Mouse (Mus musculus) hindbrain, postnatal 0 days (tissue): Measurements from ENCODE around the gene Sfrp2. TPM values are rescaled to one million over a fixed set of nuclear protein-coding genes. Genes with fewer than 3 reads are reported as not detected.

Source experiments
- ATAC-seq: fragments of 200-750 bp; cut with Nextera tagmentation; 2 replicates; pipeline ENCODE4 v1.8.0; 2017; ENCODE audit warnings: mild to moderate bottlenecking, moderate TSS enrichment, moderate library complexity
- DNase-seq: peaks from one replicate; pipeline ENCODE4 v3.0.0-alpha.2; 2015; ENCODE audit warnings: low spot score
- H3K27ac ChIP-seq: fragments of 300-500 bp; sonication (generic); 2 replicates; pipeline ENCODE4 v1.5.1; 2014; ENCODE audit warnings: mild to moderate bottlenecking
- H3K27me3 ChIP-seq: fragments of 300-500 bp; sonication (generic); 2 replicates; pipeline ENCODE4 v1.6.1; 2014; ENCODE audit warnings: low read length, mixed read lengths; ENCODE audit not compliant: insufficient read depth
- H3K36me3 ChIP-seq: fragments of 300-500 bp; sonication (generic); 2 replicates; pipeline ENCODE4 v1.6.1; 2014; ENCODE audit warnings: low read length, mixed read lengths; ENCODE audit not compliant: insufficient read depth
- H3K4me1 ChIP-seq: fragments of 300-500 bp; sonication (generic); 2 replicates; pipeline ENCODE4 v1.6.1; 2014; ENCODE audit warnings: antibody characterized with exemption, low read length, mixed read lengths; ENCODE audit not compliant: insufficient read depth
- H3K4me2 ChIP-seq: fragments of 300-500 bp; sonication (generic); 2 replicates; pipeline ENCODE4 v1.6.1; 2014; ENCODE audit warnings: low read depth, mild to moderate bottlenecking, low read length, moderate library complexity, mixed read lengths
- H3K4me3 ChIP-seq: fragments of 300-500 bp; sonication (generic); 2 replicates; pipeline ENCODE4 v1.5.1; 2014; ENCODE audit warnings: low read length
- H3K9ac ChIP-seq: fragments of 300-500 bp; sonication (generic); replicated peaks from 2 replicates; pipeline ENCODE4 v1.6.1; 2014; ENCODE audit warnings: mild to moderate bottlenecking, low read length, moderate library complexity, mixed read lengths
- H3K9me3 ChIP-seq: fragments of 300-500 bp; sonication (generic); 2 replicates; pipeline ENCODE4 v1.6.1; 2016; ENCODE audit warnings: low read length, mixed read lengths
- CTCF ChIP-seq: IDR thresholded peaks from 2 replicates; pipeline ENCODE4 v1.5.1; 2016; ENCODE audit warnings: antibody characterized with exemption, control low read depth, low read depth
- WGBS: fragments of 180-500 bp; shearing (Covaris S2); extraction: QIAGEN DNeasy Blood & Tissue Kit; methylation state at CpG from one replicate; pipeline ENCODE4 v1.1.7; 2014; 5-methylcytosine and 5-hydroxymethylcytosine counted together
- polyA plus RNA-seq: library from polyadenylated mRNA; unstranded; fragments of >200 nt; fragmentation: Nextera tagmentation; extraction: Ambion mirVana; gene quantifications from 2 replicates; pipeline ENCODE4 v1.2.1, GENCODE M21; 2015
- total RNA-seq: library from RNA; depleted of rRNA; stranded (reverse); fragments of >200 nt; gene quantifications from 2 replicates; pipeline ENCODE4 v1.2.3, GENCODE M21; 2014

Sfrp2 gene
- total and polyA plus RNA-seq, 2 experiments from 2014 or later, result 38.0 to 76.9 TPM

DNA sequence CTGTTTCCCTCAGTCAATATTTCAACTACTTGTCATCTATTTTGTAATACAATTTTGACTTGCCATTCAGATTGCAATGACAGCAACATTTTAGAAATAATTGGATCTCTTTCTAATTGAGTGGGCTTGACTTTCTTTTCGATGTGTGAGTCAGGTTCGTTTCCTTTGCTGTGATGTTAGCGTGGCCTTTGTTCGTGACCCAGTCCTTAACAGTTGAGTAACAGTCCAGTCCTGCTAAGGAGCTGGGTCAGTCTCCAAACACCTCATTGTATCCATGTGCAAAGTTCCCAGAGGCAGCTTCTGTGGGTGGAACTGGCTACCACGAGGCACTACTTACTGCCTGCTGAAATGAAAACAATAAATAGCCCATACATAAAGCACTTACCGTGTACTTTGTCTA is 10.5 kb upstream of the Sfrp2 start:
- Histone ChIP-seq H3K9ac (no peak overlapping the region), H3K27ac (no peak overlapping the region), H3K4me1 (no peaks in the 10 kb centered on the region), H3K4me3 (no peak overlapping the region), H3K9me3 (no peaks in the 10 kb centered on the region), H3K36me3 (no peaks in the 10 kb centered on the region), H3K27me3 (no peaks in the 10 kb centered on the region), H3K4me2 (no peak overlapping the region)
- WGBS, result 75% methylated on average over 6 of the region's 6 CpGs
- ATAC-seq (no peak), DNase-seq (no peak)
- no peak for TF ChIP-seq CTCF

DNA sequence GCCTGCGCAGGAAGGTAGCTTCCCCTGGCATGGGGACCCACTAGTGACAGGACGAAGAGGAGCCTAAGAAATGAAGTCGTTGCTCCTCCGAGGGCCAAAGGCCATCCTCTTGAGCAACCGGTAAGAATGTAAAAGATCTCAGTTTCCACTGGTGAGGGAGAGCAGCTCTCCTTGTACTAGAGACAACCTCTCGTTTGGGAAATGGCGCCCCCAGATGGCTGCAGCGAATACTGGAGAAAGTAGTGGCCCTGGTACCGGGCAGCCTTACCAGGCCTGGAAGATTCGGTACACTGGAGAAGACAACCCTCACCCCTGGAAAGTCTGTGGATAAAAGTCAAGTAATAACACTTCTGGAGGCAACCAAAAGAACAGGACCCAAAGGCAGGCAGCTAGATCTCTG is 3.8 kb upstream of the Sfrp2 start:
- Histone ChIP-seq H3K36me3 (no peaks in the 10 kb centered on the region), H3K4me1 (0 out of 2 replicates have a peak, but pooled peaks cover 5% of the 10 kb centered on the region), H3K27ac (no peak overlapping the region), H3K27me3 (0 out of 2 replicates have a peak, but pooled peaks cover 8% of the 10 kb centered on the region), H3K4me2 (no peak overlapping the region), H3K4me3 (no peak overlapping the region), H3K9ac (no peak overlapping the region), H3K9me3 (no peaks in the 10 kb centered on the region)
- ATAC-seq, result no peak
- 72% methylated on average over 10 of the region's 10 CpGs for WGBS
- peak; percentile 22; the same call in 1 of the 2 replicates for TF ChIP-seq CTCF
- DNase-seq, result no peak

DNA sequence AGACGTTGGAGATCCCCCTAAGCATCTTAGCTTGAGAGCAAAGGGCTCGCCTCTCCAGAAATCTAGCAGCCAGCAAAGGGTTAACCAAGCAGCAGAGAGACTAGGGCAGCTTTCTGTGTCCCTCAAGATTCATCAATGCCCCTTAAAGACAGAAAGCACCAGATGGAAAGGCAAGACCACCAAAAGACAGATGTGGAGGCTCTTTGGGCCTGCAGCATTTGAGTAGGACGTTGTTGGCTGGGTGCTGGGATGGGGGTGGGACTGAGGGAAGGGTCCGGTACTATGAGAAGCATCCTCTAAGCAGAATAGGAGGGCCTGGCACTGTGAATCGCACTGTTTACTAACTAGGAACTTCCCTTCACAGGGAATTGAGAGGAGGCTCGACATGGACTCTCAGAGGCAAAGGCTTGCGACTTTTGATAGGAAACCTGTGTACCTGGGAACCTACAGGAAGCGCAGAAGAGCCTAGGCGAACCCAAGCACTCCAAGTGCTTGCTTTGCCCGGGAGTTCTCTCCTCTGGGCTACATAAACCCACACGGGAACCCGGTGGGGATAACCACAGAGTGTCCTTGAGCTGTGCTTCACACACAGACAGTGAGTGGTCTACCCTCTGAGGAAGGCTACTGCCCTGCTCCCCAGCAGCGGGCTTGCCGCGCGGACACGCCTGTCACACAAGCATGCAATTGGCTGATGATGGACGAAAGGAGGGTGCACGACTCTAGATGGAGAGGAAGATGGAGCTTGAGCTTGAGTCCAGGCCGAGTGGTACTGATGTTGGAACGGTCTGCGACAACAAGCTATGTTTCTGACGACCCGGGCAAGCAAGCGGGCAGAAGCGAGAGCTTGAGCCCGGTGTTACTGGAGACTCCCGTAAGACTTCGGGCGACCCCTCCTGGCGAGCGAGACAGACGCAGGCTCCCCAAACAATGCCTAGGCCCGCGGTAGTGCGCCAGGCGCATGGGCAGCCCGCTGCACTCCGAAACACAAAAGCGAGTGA is 2.3 kb upstream of the Sfrp2 start:
- Histone ChIP-seq H3K4me2 (peak overlapping the region; percentile 76), H3K27ac (no peak overlapping the region), H3K4me1 (0 out of 2 replicates have a peak, but pooled peaks cover 5% of the 10 kb centered on the region), H3K9me3 (no peaks in the 10 kb centered on the region), H3K9ac (peak overlapping the region; percentile 43; the same call in 1 of the 2 replicates), H3K36me3 (no peaks in the 10 kb centered on the region), H3K27me3 (0 out of 2 replicates have a peak, but pooled peaks cover 8% of the 10 kb centered on the region), H3K4me3 (peak overlapping the region; percentile 38)
- peak; percentile 94 for DNase-seq
- ATAC-seq, result peak; percentile 86
- TF ChIP-seq CTCF, result peak; percentile 88
- 6% methylated on average over 40 of the region's 40 CpGs for WGBS

DNA sequence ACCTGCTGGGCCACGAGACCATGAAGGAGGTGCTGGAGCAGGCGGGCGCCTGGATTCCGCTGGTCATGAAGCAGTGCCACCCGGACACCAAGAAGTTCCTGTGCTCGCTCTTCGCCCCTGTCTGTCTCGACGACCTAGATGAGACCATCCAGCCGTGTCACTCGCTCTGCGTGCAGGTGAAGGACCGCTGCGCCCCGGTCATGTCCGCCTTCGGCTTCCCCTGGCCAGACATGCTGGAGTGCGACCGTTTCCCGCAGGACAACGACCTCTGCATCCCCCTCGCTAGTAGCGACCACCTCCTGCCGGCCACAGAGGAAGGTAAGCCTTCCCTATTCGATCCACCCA is 577 bp downstream of the Sfrp2 start:
- peak overlapping the region; percentile 65 for H3K9ac ChIP-seq
- H3K27ac ChIP-seq, result no peak overlapping the region
- TF ChIP-seq CTCF, result 0 out of 2 replicates have a peak, but pooled peaks have one; percentile 10
- DNase-seq (no peak), ATAC-seq (no peak; the same call in 1 of the 2 replicates)
- whole genome bisulfite sequencing, result under 1% methylated on average over 25 of the region's 25 CpGs
- 0 out of 2 replicates have a peak, but pooled peaks cover 8% of the 10 kb centered on the region for H3K27me3 ChIP-seq
- peak overlapping the region; percentile 96 for H3K4me2 ChIP-seq
- H3K4me3 ChIP-seq, result peak overlapping the region; percentile 57
- H3K9me3 ChIP-seq, result no peaks in the 10 kb centered on the region
- 0 out of 2 replicates have a peak, but pooled peaks cover 5% of the 10 kb centered on the region for H3K4me1 ChIP-seq
- H3K36me3 ChIP-seq, result no peaks in the 10 kb centered on the region

DNA sequence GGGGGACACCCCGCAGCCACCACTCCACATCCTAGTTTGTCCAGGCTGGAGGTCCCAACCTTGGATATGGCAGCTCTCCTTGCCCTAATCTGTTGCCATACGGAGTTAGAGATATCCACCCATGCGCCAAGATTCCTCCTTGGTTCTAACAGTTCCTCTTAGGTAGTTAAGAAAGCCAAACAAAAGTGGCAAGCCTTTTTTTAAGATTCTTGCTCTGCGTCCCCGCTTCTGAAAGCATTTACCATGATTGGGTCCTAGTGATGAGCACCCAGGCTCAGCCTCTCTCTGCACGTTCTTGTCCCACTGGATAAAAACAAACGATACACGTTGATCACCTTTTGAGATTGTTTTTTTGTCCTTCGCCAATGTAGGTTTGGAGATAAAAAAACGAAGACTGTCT is 1.0 kb downstream of the Sfrp2 start:
- peak overlapping the region; percentile 65; the same call in 1 of the 2 replicates for H3K9ac ChIP-seq
- no peak for ATAC-seq
- no peaks in the 10 kb centered on the region for H3K9me3 ChIP-seq

GRCm38 (mm10) chr3:83768293-83769035 is 2.3 kb downstream of the Sfrp2 start:
- Histone ChIP-seq H3K27me3 (0 out of 2 replicates have a peak, but pooled peaks cover 5% of the 10 kb centered on the region), H3K9me3 (no peaks in the 10 kb centered on the region), H3K9ac (no peak overlapping the region), H3K4me2 (peak overlapping the region; percentile 41), H3K4me3 (no peak overlapping the region), H3K4me1 (0 out of 2 replicates have a peak, but pooled peaks cover 5% of the 10 kb centered on the region), H3K27ac (no peak overlapping the region), H3K36me3 (no peaks in the 10 kb centered on the region)
- no peak for TF ChIP-seq CTCF
- 24% methylated on average over 11 of the region's 11 CpGs for WGBS
- DNase-seq (peak; percentile 8), ATAC-seq (no peak)

More for the DNA sequence above, 1.0 kb downstream of the Sfrp2 start:
- H3K27ac ChIP-seq, result no peak overlapping the region
- 0 out of 2 replicates have a peak, but pooled peaks cover 5% of the 10 kb centered on the region for H3K4me1 ChIP-seq
- H3K4me2 ChIP-seq, result peak overlapping the region; percentile 96
- 0 out of 2 replicates have a peak, but pooled peaks cover 8% of the 10 kb centered on the region for H3K27me3 ChIP-seq
- no peak for TF ChIP-seq CTCF
- no peak for DNase-seq
- peak overlapping the region; percentile 57 for H3K4me3 ChIP-seq
- H3K36me3 ChIP-seq, result no peaks in the 10 kb centered on the region
- WGBS, result 8% methylated on average over 10 of the region's 10 CpGs
